Mouse (Mus musculus): ENCODE measurements at regions not wholly inside any gene's neighbourhood (a gene's known extent, or its start where the extent isn't known, plus 50 kb on each side); places are given as distances from the start of the nearest gene placed in this dataset.

GRCm38 (mm10) chr7:136829621-136830313 is 64.6 kb upstream of the Mgmt start:
- H3K36me3 ChIP-seq (ENCODE audit: control insufficient read depth, insufficient read depth), result no peaks in the 10 kb centered on the region
- no peaks in the 10 kb centered on the region for H3K79me2 ChIP-seq (ENCODE audit: control insufficient read depth, insufficient read depth)
- no peaks in the 10 kb centered on the region for H3K79me3 ChIP-seq (ENCODE audit: low read depth)
- H3ac ChIP-seq (ENCODE audit: control insufficient read depth, insufficient read length, low read depth), result no peak overlapping the region
- H3K27me3 ChIP-seq (ENCODE audit: control insufficient read depth, insufficient read depth, insufficient read length), result no peaks in the 10 kb centered on the region
- H3K4me3 ChIP-seq (ENCODE audit: insufficient read depth, poor library complexity, severe bottlenecking), result no peak overlapping the region
- TF ChIP-seq CEBPB (IDR thresholded peaks at IDR 0.05; ENCODE audit: low read depth), result no peak
- TF ChIP-seq FOSL1 (IDR thresholded peaks at IDR 0.05; ENCODE audit: insufficient read depth, low read length, poor library complexity, severe bottlenecking), result no peak
- TF ChIP-seq USF1 (IDR thresholded peaks at IDR 0.05; ENCODE audit: low read depth), result no peak
- no peak for TF ChIP-seq MAX (IDR thresholded peaks at IDR 0.05)
- no peak for TF ChIP-seq CTCF (IDR thresholded peaks at IDR 0.05; ENCODE audit: control insufficient read depth, insufficient read depth, insufficient read length)
- TF ChIP-seq MYOD1 (IDR thresholded peaks at IDR 0.05; ENCODE audit: control insufficient read depth, insufficient read length, low read depth), result no peak
- no peak for TF ChIP-seq MYOG (IDR thresholded peaks at IDR 0.05; ENCODE audit: control insufficient read depth, extremely low read depth, insufficient read length)

GRCm38 (mm10) chr7:136832419-136832818 is 62.0 kb upstream of the Mgmt start:
- no peaks in the 10 kb centered on the region for H3K27me3 ChIP-seq (ENCODE audit: control insufficient read depth, insufficient read depth, insufficient read length)
- H3K4me3 ChIP-seq (ENCODE audit: insufficient read depth, poor library complexity, severe bottlenecking), result no peak overlapping the region
- no peaks in the 10 kb centered on the region for H3K79me3 ChIP-seq (ENCODE audit: low read depth)
- H3ac ChIP-seq (ENCODE audit: control insufficient read depth, insufficient read length, low read depth), result no peak overlapping the region
- no peaks in the 10 kb centered on the region for H3K36me3 ChIP-seq (ENCODE audit: control insufficient read depth, insufficient read depth)
- no peak for TF ChIP-seq CEBPB (IDR thresholded peaks at IDR 0.05; ENCODE audit: low read depth)
- no peak for TF ChIP-seq MYOD1 (IDR thresholded peaks at IDR 0.05; ENCODE audit: control insufficient read depth, insufficient read length, low read depth)
- no peak for TF ChIP-seq FOSL1 (IDR thresholded peaks at IDR 0.05; ENCODE audit: insufficient read depth, low read length, poor library complexity, severe bottlenecking)
- TF ChIP-seq USF1 (IDR thresholded peaks at IDR 0.05; ENCODE audit: low read depth), result no peak
- H3K79me2 ChIP-seq (ENCODE audit: control insufficient read depth, insufficient read depth), result no peaks in the 10 kb centered on the region

- TF ChIP-seq USF1 (IDR thresholded peaks at IDR 0.05; ENCODE audit: low read depth) (no peak), CEBPB (IDR thresholded peaks at IDR 0.05; ENCODE audit: low read depth) (no peak), MAX (IDR thresholded peaks at IDR 0.05) (no peak), FOSL1 (IDR thresholded peaks at IDR 0.05; ENCODE audit: insufficient read depth, low read length, poor library complexity, severe bottlenecking) (no peak), CTCF (IDR thresholded peaks at IDR 0.05; ENCODE audit: control insufficient read depth, insufficient read depth, insufficient read length) (no peak), MYOD1 (IDR thresholded peaks at IDR 0.05; ENCODE audit: control insufficient read depth, insufficient read length, low read depth) (no peak)
- Histone ChIP-seq H3K79me3 (ENCODE audit: low read depth) (no peaks in the 10 kb centered on the region), H3K4me3 (ENCODE audit: insufficient read depth, poor library complexity, severe bottlenecking) (no peak overlapping the region), H3ac (ENCODE audit: control insufficient read depth, insufficient read length, low read depth) (no peak overlapping the region), H3K79me2 (ENCODE audit: control insufficient read depth, insufficient read depth) (no peaks in the 10 kb centered on the region), H3K27me3 (ENCODE audit: control insufficient read depth, insufficient read depth, insufficient read length) (no peaks in the 10 kb centered on the region), H3K36me3 (ENCODE audit: control insufficient read depth, insufficient read depth) (no peaks in the 10 kb centered on the region)
Observed at GRCm38 (mm10) chr7:136838971-136839370, 55.4 kb upstream of the Mgmt start.

GRCm38 (mm10) chr7:136840224-136840623 is 54.2 kb upstream of the Mgmt start:
- Histone ChIP-seq H3ac (ENCODE audit: control insufficient read depth, insufficient read length, low read depth) (no peak overlapping the region), H3K27me3 (ENCODE audit: control insufficient read depth, insufficient read depth, insufficient read length) (no peaks in the 10 kb centered on the region), H3K79me2 (ENCODE audit: control insufficient read depth, insufficient read depth) (no peaks in the 10 kb centered on the region), H3K36me3 (ENCODE audit: control insufficient read depth, insufficient read depth) (no peaks in the 10 kb centered on the region), H3K79me3 (ENCODE audit: low read depth) (no peaks in the 10 kb centered on the region), H3K4me3 (ENCODE audit: insufficient read depth, poor library complexity, severe bottlenecking) (no peak overlapping the region)
- TF ChIP-seq FOSL1 (IDR thresholded peaks at IDR 0.05; ENCODE audit: insufficient read depth, low read length, poor library complexity, severe bottlenecking), result no peak
- TF ChIP-seq CEBPB (IDR thresholded peaks at IDR 0.05; ENCODE audit: low read depth), result no peak
- no peak for TF ChIP-seq USF1 (IDR thresholded peaks at IDR 0.05; ENCODE audit: low read depth)

- H3K36me3 ChIP-seq (ENCODE audit: control insufficient read depth, insufficient read depth), result no peaks in the 10 kb centered on the region
- no peaks in the 10 kb centered on the region for H3K27me3 ChIP-seq (ENCODE audit: control insufficient read depth, insufficient read depth, insufficient read length)
- no peaks in the 10 kb centered on the region for H3K79me2 ChIP-seq (ENCODE audit: control insufficient read depth, insufficient read depth)
- H3ac ChIP-seq (ENCODE audit: control insufficient read depth, insufficient read length, low read depth), result no peak overlapping the region
- TF ChIP-seq MAX (IDR thresholded peaks at IDR 0.05) (no peak), MYOG (IDR thresholded peaks at IDR 0.05; ENCODE audit: control insufficient read depth, extremely low read depth, insufficient read length) (no peak), MYOD1 (IDR thresholded peaks at IDR 0.05; ENCODE audit: control insufficient read depth, insufficient read length, low read depth) (no peak), CTCF (IDR thresholded peaks at IDR 0.05; ENCODE audit: control insufficient read depth, insufficient read depth, insufficient read length) (no peak), USF1 (IDR thresholded peaks at IDR 0.05; ENCODE audit: low read depth) (no peak), CEBPB (IDR thresholded peaks at IDR 0.05; ENCODE audit: low read depth) (no peak), FOSL1 (IDR thresholded peaks at IDR 0.05; ENCODE audit: insufficient read depth, low read length, poor library complexity, severe bottlenecking) (no peak)
- H3K4me3 ChIP-seq (ENCODE audit: insufficient read depth, poor library complexity, severe bottlenecking), result no peak overlapping the region
- no peaks in the 10 kb centered on the region for H3K79me3 ChIP-seq (ENCODE audit: low read depth)
Observed at GRCm38 (mm10) chr7:136842751-136843150, 51.7 kb upstream of the Mgmt start.

GRCm38 (mm10) chr7:136844282-136844681 is 50.1 kb upstream of the Mgmt start:
- H3K36me3 ChIP-seq (ENCODE audit: control insufficient read depth, insufficient read depth), result no peaks in the 10 kb centered on the region
- no peaks in the 10 kb centered on the region for H3K79me2 ChIP-seq (ENCODE audit: control insufficient read depth, insufficient read depth)
- H3K27me3 ChIP-seq (ENCODE audit: control insufficient read depth, insufficient read depth, insufficient read length), result no peaks in the 10 kb centered on the region
- no peak overlapping the region for H3ac ChIP-seq (ENCODE audit: control insufficient read depth, insufficient read length, low read depth)
- TF ChIP-seq MAX (IDR thresholded peaks at IDR 0.05) (no peak), FOSL1 (IDR thresholded peaks at IDR 0.05; ENCODE audit: insufficient read depth, low read length, poor library complexity, severe bottlenecking) (no peak), MYOG (IDR thresholded peaks at IDR 0.05; ENCODE audit: control insufficient read depth, extremely low read depth, insufficient read length) (no peak), CTCF (IDR thresholded peaks at IDR 0.05; ENCODE audit: control insufficient read depth, insufficient read depth, insufficient read length) (no peak), MYOD1 (IDR thresholded peaks at IDR 0.05; ENCODE audit: control insufficient read depth, insufficient read length, low read depth) (no peak), CEBPB (IDR thresholded peaks at IDR 0.05; ENCODE audit: low read depth) (no peak)
- no peak overlapping the region for H3K4me3 ChIP-seq (ENCODE audit: insufficient read depth, poor library complexity, severe bottlenecking)
- no peaks in the 10 kb centered on the region for H3K79me3 ChIP-seq (ENCODE audit: low read depth)
